Mouse (Mus musculus) embryo, embryonic 11.5 days (tissue): ENCODE data around the gene Osm.

Experiments
- DNase-seq: peaks from one replicate; pipeline ENCODE4 v3.0.0-alpha.2; 2012; ENCODE audit warnings: low read depth, low spot score

The Osm gene

DNA sequence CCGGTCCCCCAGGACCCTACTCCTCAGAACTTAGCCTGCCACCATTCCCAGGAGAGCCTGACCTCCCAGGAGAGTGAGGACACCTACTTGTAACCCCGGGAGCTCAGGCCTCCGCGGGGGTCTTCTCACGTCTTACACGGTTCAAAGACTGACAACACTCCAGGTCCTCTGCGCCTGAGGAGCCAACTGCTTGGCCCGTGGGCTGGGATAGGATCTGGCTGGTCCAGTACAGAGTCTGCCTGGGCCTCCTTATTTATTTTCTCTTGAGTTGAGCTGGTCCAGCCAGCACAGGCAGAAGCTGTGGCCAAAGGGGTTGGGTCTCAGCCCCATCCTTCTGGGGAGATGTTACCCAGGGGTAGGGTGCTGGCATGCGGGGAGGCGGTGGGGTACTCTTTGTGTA, 21.2 kb upstream of the Osm start:
- DNase-seq, result no peak

- DNase-seq, result no peak
Observed at GRCm38 (mm10) chr11:4216248-4217000, 19.8 kb upstream of the Osm start.

- DNase-seq, result peak; percentile 69
Observed at GRCm38 (mm10) chr11:4217914-4218629, 18.1 kb upstream of the Osm start, which contains the start of gene Castor1. TSS of gene Castor1 (plus strand) at chr11:4218225.

DNA sequence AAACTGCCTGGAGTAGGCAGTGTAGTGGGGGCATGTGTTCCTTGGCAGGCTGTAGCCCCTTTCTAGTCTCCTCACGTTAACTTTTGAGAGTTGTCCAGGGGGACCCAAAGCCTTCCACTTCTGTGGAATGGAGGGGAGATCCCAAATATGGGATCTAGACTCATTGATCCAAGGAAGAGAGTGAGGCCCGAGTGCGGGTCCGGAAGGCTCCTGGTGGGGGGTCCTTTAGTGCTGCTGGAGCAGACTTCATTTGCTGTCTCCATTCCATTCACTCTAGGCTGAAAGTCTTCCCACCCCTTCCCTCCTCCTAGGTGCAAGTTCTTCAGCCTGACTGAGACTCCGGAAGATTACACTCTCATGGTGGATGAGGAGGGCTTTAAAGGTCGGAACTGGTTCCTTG, 17.6 kb upstream of the Osm start:
- no peak for DNase-seq

- DNase-seq, result peak; percentile 50
Observed at GRCm38 (mm10) chr11:4219317-4219751, 16.9 kb upstream of the Osm start.

- no peak for DNase-seq
Observed at GRCm38 (mm10) chr11:4219908-4220307, 16.3 kb upstream of the Osm start.

GRCm38 (mm10) chr11:4220443-4221400, 15.5 kb upstream of the Osm start:
- DNase-seq, result peak; percentile 54

DNA sequence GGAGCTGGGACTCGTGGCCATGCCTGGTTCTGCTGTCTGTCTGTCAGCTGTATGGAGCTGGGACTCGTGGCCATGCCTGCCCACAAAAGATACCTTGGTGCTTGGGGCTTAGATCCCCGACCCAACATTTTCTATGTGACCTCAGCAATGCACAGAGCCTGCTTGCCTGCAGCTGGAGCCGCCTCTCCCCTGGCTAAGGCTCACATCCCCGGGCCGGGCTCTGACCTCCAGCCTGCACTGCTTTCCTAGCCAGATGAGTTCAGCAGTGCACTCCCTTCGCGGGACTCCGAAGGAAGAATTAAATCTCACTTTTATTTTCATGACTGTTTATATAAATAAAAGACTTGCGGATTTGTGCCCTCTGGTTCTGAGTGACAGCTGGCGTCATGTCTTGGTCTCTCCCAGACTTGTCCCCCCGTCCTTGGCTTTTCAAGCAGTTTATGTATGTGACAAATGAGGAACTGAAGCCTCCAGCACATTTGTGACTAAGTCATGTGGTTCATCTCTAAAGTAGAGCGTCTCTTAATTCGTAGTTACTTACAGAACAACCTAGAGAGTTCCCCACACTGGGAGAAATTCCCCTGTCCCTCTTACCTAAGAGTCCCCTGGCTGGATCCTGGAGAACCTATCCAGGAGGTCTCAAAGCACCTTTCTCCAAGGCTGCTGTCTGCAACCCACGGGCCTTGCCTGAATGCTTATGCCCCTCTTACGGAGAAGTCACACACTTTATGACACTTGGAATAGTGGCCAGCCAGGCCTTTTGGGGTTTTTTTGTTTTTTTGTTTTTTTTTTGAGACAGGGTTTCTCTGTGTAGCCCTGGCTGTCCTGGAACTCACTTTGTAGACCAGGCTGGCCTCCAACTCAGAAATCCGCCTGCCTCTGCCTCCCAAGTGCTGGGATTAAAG, 13.9 kb upstream of the Osm start:
- no peak for DNase-seq

DNA sequence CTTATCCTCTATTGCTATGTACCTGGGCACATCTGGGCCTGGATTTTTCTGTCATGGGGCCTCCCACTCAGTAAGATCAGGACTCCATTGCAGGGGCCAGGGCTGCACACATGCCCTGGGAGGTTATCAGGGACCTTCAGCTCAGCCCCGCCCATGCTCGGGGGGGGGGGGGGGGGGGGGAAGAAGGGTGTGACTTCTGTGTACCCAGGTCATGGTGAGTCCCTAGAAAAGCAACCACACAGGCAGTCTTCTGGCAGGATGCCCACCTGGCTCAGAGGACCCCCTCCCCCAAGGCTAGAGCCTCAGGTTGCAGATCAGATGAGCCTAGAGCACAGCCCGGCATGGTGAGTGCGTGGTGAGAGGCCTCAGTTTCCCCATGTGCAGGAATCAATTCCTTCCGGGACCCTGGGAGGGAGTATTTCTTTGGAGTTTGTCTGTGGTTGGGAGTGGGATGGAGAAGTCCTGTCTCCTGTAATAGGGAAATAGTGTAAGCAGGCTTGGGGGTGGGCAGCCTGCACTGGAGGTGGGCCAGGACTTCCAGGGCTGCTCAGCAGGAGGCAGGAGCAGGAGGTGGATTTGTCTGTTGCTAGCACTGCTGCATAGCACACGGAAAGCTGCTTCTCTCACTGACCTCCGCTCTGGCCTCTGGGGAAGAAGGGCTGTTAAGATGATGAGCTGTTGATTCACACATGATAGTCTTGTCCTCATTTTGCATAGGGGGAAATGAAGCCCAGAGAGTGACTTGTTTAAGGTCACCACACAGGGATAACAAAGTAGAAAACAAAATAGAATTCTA, 12.6 kb upstream of the Osm start:
- no peak for DNase-seq

- no peak for DNase-seq
Observed at GRCm38 (mm10) chr11:4224223-4224622, 12.0 kb upstream of the Osm start.

GRCm38 (mm10) chr11:4226569-4227325, 9.5 kb upstream of the Osm start:
- DNase-seq, result no peak

- DNase-seq, result no peak
Observed at GRCm38 (mm10) chr11:4228463-4228862, 7.8 kb upstream of the Osm start.

DNA sequence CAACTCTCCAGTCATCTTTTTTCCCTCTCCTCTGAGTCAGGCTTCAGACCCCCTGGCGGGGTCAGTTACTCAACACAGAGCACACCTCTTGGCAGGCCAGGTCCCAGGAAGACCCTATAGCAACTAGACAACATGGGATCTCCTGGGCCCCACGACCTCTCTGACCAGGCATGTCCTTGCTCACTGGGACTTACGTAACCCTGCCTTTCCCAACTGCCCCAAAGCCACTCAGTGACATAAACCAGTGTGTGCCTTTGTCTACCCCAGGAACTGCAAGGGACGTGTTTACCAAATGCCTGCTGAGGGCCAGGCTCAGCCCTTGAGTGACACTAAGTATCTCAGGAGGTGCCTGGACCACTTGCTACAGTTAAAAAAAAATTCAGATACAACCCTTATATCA, 6.4 kb upstream of the Osm start:
- DNase-seq, result no peak

- no peak for DNase-seq
Observed at GRCm38 (mm10) chr11:4231435-4231834, 4.8 kb upstream of the Osm start.

- DNase-seq, result no peak
Observed at GRCm38 (mm10) chr11:4232644-4233043, 3.6 kb upstream of the Osm start.

GRCm38 (mm10) chr11:4235052-4235655, 1.1 kb upstream of the Osm start:
- DNase-seq, result no peak

GRCm38 (mm10) chr11:4236546-4237067, 387 bp downstream of the Osm start:
- no peak for DNase-seq

DNA sequence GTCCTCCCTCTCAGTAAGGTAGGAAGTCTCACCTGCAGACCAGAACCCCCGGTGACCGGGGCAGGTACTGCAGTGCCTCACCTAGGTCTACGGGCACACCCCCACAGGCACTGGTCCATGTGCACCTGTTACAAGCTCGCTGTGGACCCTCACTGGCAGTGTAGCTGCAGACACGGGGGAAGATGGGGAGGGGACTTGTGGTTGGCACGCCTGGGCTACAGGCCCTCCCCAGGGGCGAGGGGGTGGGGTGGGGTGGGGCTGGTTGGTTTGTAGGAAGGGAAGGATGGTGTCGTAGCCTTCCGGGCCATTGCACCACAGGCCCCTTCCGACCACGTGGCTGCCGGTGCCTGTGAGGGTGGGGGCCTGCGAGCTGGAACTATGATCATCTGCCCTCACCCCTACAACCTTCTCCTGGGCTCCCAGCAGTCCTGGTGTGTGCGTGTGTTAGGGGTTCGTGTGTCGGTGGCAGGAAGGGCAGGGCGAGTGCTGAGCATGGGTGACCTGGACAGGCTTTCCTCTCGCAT, 1.2 kb downstream of the Osm start:
- no peak for DNase-seq
